Mouse (Mus musculus) ES-E14 (cell line): ENCODE measurements around the gene Rec8. TPM values are rescaled to one million over a fixed set of nuclear protein-coding genes. Genes with fewer than 3 reads are reported as not detected.

Experiments used
- DNase-seq: peaks from one replicate; pipeline ENCODE4 v3.0.0-alpha.2; 2013; ENCODE audit warnings: low read depth, low spot score
- H3K27ac ChIP-seq: 2 replicates; pipeline ENCODE4 v1.5.1; 2012; ENCODE audit warnings: low read depth, mild to moderate bottlenecking, low read length, moderate library complexity, mixed read lengths; ENCODE audit not compliant: poor library complexity, insufficient read depth, severe bottlenecking
- H3K36me3 ChIP-seq: 2 replicates; pipeline ENCODE4 v1.6.1; 2012; ENCODE audit warnings: mild to moderate bottlenecking, low read length, moderate library complexity, mixed read lengths; ENCODE audit not compliant: control insufficient read depth, poor library complexity, insufficient read depth, severe bottlenecking
- H3K4me1 ChIP-seq, 2 experiments: fragments of 150-350 bp in 1 of 2; sonication (generic) in 1 of 2; 2 replicates each; pipeline ENCODE4 v1.6.1; 2012; ENCODE audit warnings: low read length in 2 of 2, mild to moderate bottlenecking in 1 of 2, mixed read lengths in 1 of 2; ENCODE audit not compliant: control insufficient read depth in 2 of 2, insufficient read depth in 2 of 2, poor library complexity in 1 of 2
- H3K4me3 ChIP-seq, 2 experiments: fragments of 150-350 bp in 1 of 2; sonication (generic) in 1 of 2; 2 replicates each; pipeline ENCODE4 v1.5.1; 2012; ENCODE audit warnings: low read length in 2 of 2, low read depth in 1 of 2, mild to moderate bottlenecking in 1 of 2, mixed read lengths in 1 of 2; ENCODE audit not compliant: insufficient read depth in 1 of 2, poor library complexity in 1 of 2, severe bottlenecking in 1 of 2
- H3K9ac ChIP-seq: 2 replicates; pipeline ENCODE4 v1.6.1; 2012; ENCODE audit warnings: low read depth, mild to moderate bottlenecking, low read length, mixed read lengths; ENCODE audit not compliant: poor library complexity, insufficient read depth, severe bottlenecking
- H3K9me3 ChIP-seq: fragments of 150-350 bp; sonication (generic); 2 replicates; pipeline ENCODE4 v1.6.1; 2012; ENCODE audit warnings: low read depth, mild to moderate bottlenecking, low read length; ENCODE audit not compliant: control insufficient read depth, insufficient read depth
- CHD2 ChIP-seq: IDR thresholded peaks from 2 replicates; pipeline ENCODE4 v1.6.1; 2014; ENCODE audit warnings: mild to moderate bottlenecking, low read depth, low read length, inconsistent platforms
- HCFC1 ChIP-seq: IDR thresholded peaks from 2 replicates; pipeline ENCODE4 v1.6.1; 2012; ENCODE audit warnings: low read length, inconsistent platforms, borderline replicate concordance; ENCODE audit not compliant: insufficient read depth
- MAFK ChIP-seq: IDR thresholded peaks from 2 replicates; pipeline ENCODE4 v1.6.1; 2014; ENCODE audit warnings: mild to moderate bottlenecking, low read depth, low read length, inconsistent platforms; ENCODE audit not compliant: insufficient read depth
- ZC3H11A ChIP-seq: IDR thresholded peaks from 2 replicates; pipeline ENCODE4 v1.6.1; 2012; ENCODE audit warnings: low read depth, mild to moderate bottlenecking, inconsistent platforms, low read length, borderline replicate concordance
- ZNF384 ChIP-seq: IDR thresholded peaks from 2 replicates; pipeline ENCODE4 v1.6.1; 2012; ENCODE audit warnings: low read depth, low read length, inconsistent platforms
- in situ Hi-C, 2 experiments: fragments of 600-800 bp; cut with MboI; formaldehyde crosslinking; loops; one replicate each; pipeline ENCODE4 v1.15.1; 2025; ENCODE audit warnings: low sequenced_read_pairs in 2 of 2, inconsistent platforms in 1 of 2; ENCODE audit not compliant: unreplicated experiment in 2 of 2
- total RNA-seq: library from RNA; depleted of rRNA; stranded (reverse); fragments of 300-350 nt; gene quantifications from 2 replicates; pipeline ENCODE4 v1.2.3, GENCODE M21; 2012

The Rec8 gene
- total RNA-seq, 1 experiment: 5.8 TPM

GRCm38 (mm10) chr14:55641291-55641690 is 23.5 kb downstream of the Rec8 start:
- no peak overlapping the region for H3K4me3 ChIP-seq
- H3K9ac ChIP-seq: no peak overlapping the region
- H3K4me1 ChIP-seq: peaks cover 3 to 4% of the 10 kb centered on the region in 2 experiments; a peak in 1 of 4 replicates
- peaks cover 19% of the 10 kb centered on the region for H3K36me3 ChIP-seq
- H3K27ac ChIP-seq: no peak overlapping the region
- no peak for TF ChIP-seq MAFK
- no peak for TF ChIP-seq CHD2
- TF ChIP-seq HCFC1: no peak
- no peak for TF ChIP-seq ZNF384
- TF ChIP-seq ZC3H11A: no peak
- in situ Hi-C loops: no loop called here
- no peaks in the 10 kb centered on the region for H3K9me3 ChIP-seq
- DNase-seq: no peak

GRCm38 (mm10) chr14:55642679-55643059 is 24.8 kb downstream of the Rec8 start:
- TF ChIP-seq CHD2: no peak
- TF ChIP-seq HCFC1: no peak; the same call in 1 of the 2 replicates
- TF ChIP-seq ZNF384: no peak
- no peak for TF ChIP-seq MAFK
- no peak for TF ChIP-seq ZC3H11A
- Histone ChIP-seq H3K4me1 (peaks cover 3 to 6% of the 10 kb centered on the region in 2 experiments; a peak in 1 of 4 replicates), H3K4me3 (peak overlapping the region; percentile 92 to 95), H3K27ac (no peak overlapping the region), H3K36me3 (peaks cover 19% of the 10 kb centered on the region), H3K9ac (peak overlapping the region; percentile 84), H3K9me3 (no peaks in the 10 kb centered on the region)
- in situ Hi-C loops: no loop called here
- DNase-seq: no peak

GRCm38 (mm10) chr14:55643060-55643907 is 25.4 kb downstream of the Rec8 start, which contains the start of gene Tm9sf1:
Gene Tm9sf1 (minus strand): TSS chr14:55643806.
- Histone ChIP-seq H3K9me3 (no peaks in the 10 kb centered on the region), H3K9ac (peak within 1 kb of the TSS; percentile 84), H3K4me1 (peaks cover 3 to 6% of the 10 kb centered on the region in 2 experiments; a peak in 1 of 4 replicates), H3K27ac (peak within 1 kb of the TSS; percentile 40; the same call in 1 of the 2 replicates), H3K4me3 (peak within 1 kb of the TSS; percentile 92 to 95), H3K36me3 (peaks cover 15% of the 10 kb centered on the region)
- in situ Hi-C loops: no loop called here
- DNase-seq: peak; percentile 49
- TF ChIP-seq ZNF384 (no peak), CHD2 (no peak), MAFK (no peak), HCFC1 (peak; percentile 60), ZC3H11A (no peak)

- peak overlapping the region; percentile 92 to 95 for H3K4me3 ChIP-seq
- peak overlapping the region; percentile 45 for H3K9ac ChIP-seq
- H3K36me3 ChIP-seq: peaks cover 11% of the 10 kb centered on the region
- in situ Hi-C loops: no loop called here
- DNase-seq: no peak
- H3K27ac ChIP-seq: no peak overlapping the region
- H3K9me3 ChIP-seq: no peaks in the 10 kb centered on the region
- H3K4me1 ChIP-seq: peaks cover 3 to 6% of the 10 kb centered on the region in 2 experiments; a peak in 1 of 4 replicates
- TF ChIP-seq ZNF384: no peak
- TF ChIP-seq HCFC1: no peak
- no peak for TF ChIP-seq CHD2
- no peak for TF ChIP-seq ZC3H11A
- TF ChIP-seq MAFK: no peak
Observed at GRCm38 (mm10) chr14:55644261-55644888, 26.5 kb downstream of the Rec8 start.
